ENCODE assay signal across 8 mouse cellular contexts in the genomic region with DNA sequence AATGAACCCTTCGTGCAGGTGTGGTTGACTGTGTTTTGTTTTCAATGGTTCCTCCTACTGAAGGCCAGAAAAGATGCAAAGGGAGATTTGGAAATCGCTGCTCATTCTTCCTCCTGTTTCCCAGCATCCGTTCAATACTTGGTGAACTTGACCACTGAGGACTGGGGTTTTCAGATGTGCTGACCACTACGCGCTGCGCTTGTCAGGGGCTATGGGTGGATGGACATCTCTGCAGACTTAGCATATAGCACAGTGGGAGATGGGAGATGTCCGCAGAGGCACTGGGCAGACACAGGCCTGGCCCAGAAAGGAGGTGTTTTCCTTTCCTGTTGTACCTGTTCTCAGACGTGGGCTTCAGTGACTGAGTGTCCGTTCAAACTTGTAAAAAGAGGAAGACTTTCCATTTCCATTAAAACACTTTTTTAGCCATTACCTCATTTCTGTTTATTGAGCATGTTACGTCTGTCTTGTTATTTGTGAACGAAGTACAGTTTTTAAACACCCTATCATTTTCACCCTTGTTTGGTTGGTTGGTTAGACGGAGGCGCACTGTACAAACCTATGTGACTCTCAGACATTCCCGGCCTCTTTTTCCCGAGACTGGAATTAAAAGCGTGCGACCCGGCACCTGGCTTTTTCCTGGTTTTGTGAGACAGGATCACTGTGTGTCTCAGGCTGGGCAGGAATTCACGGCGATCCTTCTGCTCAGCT. TPM values are rescaled to one million over a fixed set of nuclear protein-coding genes. Genes with fewer than 3 reads are reported as not detected.
DNase-seq lines count a peak whose midpoint lies in the region; ATAC-seq and TF ChIP-seq lines count a peak whose summit lies in the region.

No protein-coding gene starts in this region.

- H3K36me3 ChIP-seq in heart, adult 2 months (ENCODE audit: control insufficient read depth, insufficient read depth, low read length), result no peaks in the 10 kb centered on the region
- H3K36me3 ChIP-seq in hindbrain, embryonic 10.5 days, result peaks cover 46% of the 10 kb centered on the region

- H3K9ac ChIP-seq in heart, adult 2 months (ENCODE audit: low read depth, low read length), result peak overlapping the region; percentile 68

- H3K27me3 ChIP-seq in heart, adult 2 months (ENCODE audit: control insufficient read depth, insufficient read depth, low read length), result no peaks in the 10 kb centered on the region
- H3K27me3 ChIP-seq in hindbrain, embryonic 10.5 days (ENCODE audit: insufficient read depth, poor library complexity, severe bottlenecking), result no peaks in the 10 kb centered on the region

- H3K4me3 ChIP-seq in heart, adult 2 months, result peak overlapping the region; percentile 74
- peak overlapping the region; percentile 93 for H3K4me3 ChIP-seq in bone marrow macrophage, adult 2 months (ENCODE audit: insufficient read depth, low read length)
- peak overlapping the region; percentile 80 for H3K4me3 ChIP-seq in hindbrain, embryonic 10.5 days

- no peak for TF ChIP-seq POLR2A in heart, adult 2 months (IDR thresholded peaks at IDR 0.05; ENCODE audit: insufficient read depth, low read depth, low read length)
- TF ChIP-seq POLR2A in bone marrow macrophage, adult 2 months (IDR thresholded peaks at IDR 0.05; ENCODE audit: borderline replicate concordance, low read depth, low read length), result no peak

- H3K4me1 ChIP-seq in heart, adult 2 months (ENCODE audit: control insufficient read depth, insufficient read depth, low read length), result peaks cover 5% of the 10 kb centered on the region
- peaks cover 7% of the 10 kb centered on the region for H3K4me1 ChIP-seq in bone marrow macrophage, adult 2 months (ENCODE audit: control insufficient read depth, insufficient read depth, low read length)
- H3K4me1 ChIP-seq in hindbrain, embryonic 10.5 days (replicated peaks), result peaks cover 16% of the 10 kb centered on the region

- no peak for DNase-seq in heart, adult 2 months
- DNase-seq in heart, adult 8-10 months (ENCODE audit: low spot score), result no peak
- DNase-seq in hindbrain, embryonic 10.5 days (ENCODE audit: low spot score), result no peak
- no peak for DNase-seq in cerebellum, postnatal 36 days
- no peak for DNase-seq in natural killer cell, adult 2 months (ENCODE audit: low spot score in 2 of 2)
- DNase-seq in adrenal gland, postnatal 4 days (ENCODE audit: low spot score in 2 of 2), result no peak

- H3K27ac ChIP-seq in heart, adult 2 months, result peak overlapping the region; percentile 81
- H3K27ac ChIP-seq in bone marrow macrophage, adult 2 months (ENCODE audit: insufficient read depth, low read depth, low read length), result peak overlapping the region; percentile 76
- H3K27ac ChIP-seq in hindbrain, embryonic 10.5 days, result peak overlapping the region; percentile 92

- WGBS in heart, adult 2 months, result 29% methylated on average over 20 of the region's 20 CpGs
- WGBS in hindbrain, embryonic 10.5 days, result 36% methylated on average over 20 of the region's 20 CpGs

- no peak for TF ChIP-seq EP300 in heart, adult 2 months (IDR thresholded peaks at IDR 0.05; ENCODE audit: insufficient read depth, low read depth, low read length)

- no peak for TF ChIP-seq CTCF in heart, adult 2 months (IDR thresholded peaks at IDR 0.05)
- TF ChIP-seq CTCF in bone marrow macrophage, adult 2 months (IDR thresholded peaks at IDR 0.05; ENCODE audit: low read depth, low read length), result no peak

- intact Hi-C loops in heart, adult 2 months (cut with DNase I), result loop anchor here (5.0 kb wide), 1 partner anchor 47 kb away; the partner anchor contains the start of gene Osbpl2

- H3K79me2 ChIP-seq in heart, adult 2 months (replicated peaks; ENCODE audit: control insufficient read depth, insufficient read depth, low read length), result no peaks in the 10 kb centered on the region

- peak; percentile 28 for ATAC-seq in megakaryocyte progenitor cell, adult 5-6 weeks (replicated peaks; ENCODE audit: poor library complexity)

- peaks cover 5% of the 10 kb centered on the region; the same call in 1 of the 2 replicates for H3K9me3 ChIP-seq in hindbrain, embryonic 10.5 days

RNA-seq across cellular contexts. Expression of gene Mtg2, which starts 0.5 kb away (rescaled TPM):
- total RNA-seq in heart, adult 2 months (2021), result 10 to 100 TPM; 27.1 to 30.8 TPM
- 23.2 and 32.0 TPM in 2 replicates for polyA plus RNA-seq in heart, adult 2 months (2012; rRNA removed)
- 10 to 100 TPM; 29.1 to 34.0 (median 30.1) TPM for total RNA-seq in heart, adult 8-10 months (2022)
- polyA plus RNA-seq in bone marrow macrophage, adult 2 months (2012; ENCODE audit: insufficient read depth, insufficient read length, missing spikeins), result 10.3 and 11.7 TPM in 2 replicates
- polyA plus RNA-seq in hindbrain, embryonic 10.5 days (2016; fragmentation: Nextera tagmentation; extraction: Ambion mirVana), result 33.9 TPM in 2 replicates
- total RNA-seq in megakaryocyte progenitor cell, adult 5-6 weeks (2015), result 6.4 and 9.3 TPM in 2 replicates
- 12.2 and 14.0 TPM in 2 replicates for total RNA-seq in megakaryocyte progenitor cell, adult 5-6 weeks (2017)
- total RNA-seq in adrenal gland, postnatal 4 days (2021), result 10 to 100 TPM; 16.4 to 17.7 TPM

RNA-seq across cellular contexts. Expression of gene Ss18l1, which starts 27.6 kb away (rescaled TPM):
- 1 to 10 TPM; 1.9 to 2.0 TPM for total RNA-seq in heart, adult 2 months (2021)
- polyA plus RNA-seq in heart, adult 2 months (2012; rRNA removed), result 3.8 and 5.2 TPM in 2 replicates
- 1 to 10 TPM; 1.6 to 3.1 (median 2.4) TPM for total RNA-seq in heart, adult 8-10 months (2022)
- 4.0 and 5.7 TPM in 2 replicates for polyA plus RNA-seq in bone marrow macrophage, adult 2 months (2012; ENCODE audit: insufficient read depth, insufficient read length, missing spikeins)
- polyA plus RNA-seq in hindbrain, embryonic 10.5 days (2016; fragmentation: Nextera tagmentation; extraction: Ambion mirVana), result 10.0 and 14.7 TPM in 2 replicates
- 1.1 and 2.1 TPM in 2 replicates for total RNA-seq in megakaryocyte progenitor cell, adult 5-6 weeks (2015)
- total RNA-seq in megakaryocyte progenitor cell, adult 5-6 weeks (2017), result 2.5 and 2.6 TPM in 2 replicates
- 1 to 10 TPM; 8.9 to 9.6 TPM for total RNA-seq in adrenal gland, postnatal 4 days (2021)

RNA-seq across cellular contexts. Expression of gene Psma7, which starts 27.7 kb away (rescaled TPM):
- total RNA-seq in heart, adult 2 months (2021), result 100 to 1,000 TPM; 140 to 162 TPM
- polyA plus RNA-seq in heart, adult 2 months (2012; rRNA removed), result 134 and 139 TPM in 2 replicates
- 100 to 1,000 TPM; 140 to 162 (median 155) TPM for total RNA-seq in heart, adult 8-10 months (2022)
- 150 and 155 TPM in 2 replicates for polyA plus RNA-seq in bone marrow macrophage, adult 2 months (2012; ENCODE audit: insufficient read depth, insufficient read length, missing spikeins)
- polyA plus RNA-seq in hindbrain, embryonic 10.5 days (2016; fragmentation: Nextera tagmentation; extraction: Ambion mirVana), result 794 and 830 TPM in 2 replicates
- total RNA-seq in megakaryocyte progenitor cell, adult 5-6 weeks (2015), result 355 and 392 TPM in 2 replicates
- total RNA-seq in megakaryocyte progenitor cell, adult 5-6 weeks (2017), result 426 and 445 TPM in 2 replicates
- 100 to 1,000 TPM; 245 to 248 TPM for total RNA-seq in adrenal gland, postnatal 4 days (2021)

RNA-seq across cellular contexts. Expression of gene Hrh3, which starts 34.4 kb away (rescaled TPM):
- total RNA-seq in heart, adult 2 months (2021), result under 1 TPM in 1 of 2 experiments, not detected in 1; 0.21 TPM
- polyA plus RNA-seq in heart, adult 2 months (2012; rRNA removed), result 0.06 TPM in 1 of 2 replicates, not detected in the other
- under 1 TPM in 1 of 4 experiments, not detected in 3; 0.22 TPM for total RNA-seq in heart, adult 8-10 months (2022)
- not detected in 2 replicates for polyA plus RNA-seq in bone marrow macrophage, adult 2 months (2012; ENCODE audit: insufficient read depth, insufficient read length, missing spikeins)
- polyA plus RNA-seq in hindbrain, embryonic 10.5 days (2016; fragmentation: Nextera tagmentation; extraction: Ambion mirVana), result 1.5 and 4.2 TPM in 2 replicates
- not detected in 2 replicates for total RNA-seq in megakaryocyte progenitor cell, adult 5-6 weeks (2015)
- total RNA-seq in megakaryocyte progenitor cell, adult 5-6 weeks (2017), result not detected in 2 replicates
- under 1 TPM; 0.28 to 0.48 TPM for total RNA-seq in adrenal gland, postnatal 4 days (2021)

RNA-seq across cellular contexts. Expression of gene Lsm14b, which starts 45.1 kb away (rescaled TPM):
- total RNA-seq in heart, adult 2 months (2021), result 10 to 100 TPM; 60.1 to 71.4 TPM
- 41.2 and 47.6 TPM in 2 replicates for polyA plus RNA-seq in heart, adult 2 months (2012; rRNA removed)
- total RNA-seq in heart, adult 8-10 months (2022), result 10 to 100 TPM; 63.9 to 69.4 (median 67.0) TPM
- polyA plus RNA-seq in bone marrow macrophage, adult 2 months (2012; ENCODE audit: insufficient read depth, insufficient read length, missing spikeins), result 26.2 and 30.9 TPM in 2 replicates
- 9.4 and 12.9 TPM in 2 replicates for polyA plus RNA-seq in hindbrain, embryonic 10.5 days (2016; fragmentation: Nextera tagmentation; extraction: Ambion mirVana)
- 8.3 and 9.7 TPM in 2 replicates for total RNA-seq in megakaryocyte progenitor cell, adult 5-6 weeks (2015)
- 23.5 and 23.9 TPM in 2 replicates for total RNA-seq in megakaryocyte progenitor cell, adult 5-6 weeks (2017)
- 10 to 100 TPM; 45.3 to 47.4 TPM for total RNA-seq in adrenal gland, postnatal 4 days (2021)
